Mouse (Mus musculus) spleen, postnatal 36 days (tissue): ENCODE measurements around the gene Igfbp1.
"Not testable (repeated sequence)": the region's sequence is repeated elsewhere in the genome, so short reads cannot be mapped to it uniquely, and the experiment has no call there.

ENCODE experiments used
- DNase-seq, 2 experiments: peaks; one replicate each; pipeline ENCODE4 v3.0.0; 2022; ENCODE audit warnings: low spot score in 2 of 2, mixed read lengths in 1 of 2

The Igfbp1 gene

GRCm38 (mm10) chr11:7194432-7195311 lies 2.9 kb upstream of the Igfbp1 start:
- DNase-seq, result no peak

DNA sequence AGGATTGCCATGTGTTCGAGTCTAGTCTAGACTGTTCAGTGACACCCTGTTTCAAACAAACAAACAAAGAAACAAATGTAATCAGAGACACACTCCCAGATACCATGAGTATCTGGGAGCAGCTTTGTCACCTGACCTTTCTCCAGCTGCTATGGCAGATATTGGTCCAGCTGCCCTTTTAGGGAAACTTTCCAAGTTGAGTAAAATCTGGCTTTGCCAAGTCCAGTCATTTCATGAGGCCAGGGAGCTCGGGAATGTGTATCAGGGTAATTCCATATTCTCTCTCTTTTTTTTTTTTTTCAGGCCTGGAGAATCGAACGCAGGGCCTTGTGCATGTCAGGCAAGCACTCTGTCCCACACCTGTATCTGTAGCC lies 2.3 kb upstream of the Igfbp1 start:
- no peak for DNase-seq

- no peak for DNase-seq
Observed at GRCm38 (mm10) chr11:7198006-7198405, 424 bp downstream of the Igfbp1 start.

GRCm38 (mm10) chr11:7198481-7199256 lies 1.1 kb downstream of the Igfbp1 start:
- no peak for DNase-seq

DNA sequence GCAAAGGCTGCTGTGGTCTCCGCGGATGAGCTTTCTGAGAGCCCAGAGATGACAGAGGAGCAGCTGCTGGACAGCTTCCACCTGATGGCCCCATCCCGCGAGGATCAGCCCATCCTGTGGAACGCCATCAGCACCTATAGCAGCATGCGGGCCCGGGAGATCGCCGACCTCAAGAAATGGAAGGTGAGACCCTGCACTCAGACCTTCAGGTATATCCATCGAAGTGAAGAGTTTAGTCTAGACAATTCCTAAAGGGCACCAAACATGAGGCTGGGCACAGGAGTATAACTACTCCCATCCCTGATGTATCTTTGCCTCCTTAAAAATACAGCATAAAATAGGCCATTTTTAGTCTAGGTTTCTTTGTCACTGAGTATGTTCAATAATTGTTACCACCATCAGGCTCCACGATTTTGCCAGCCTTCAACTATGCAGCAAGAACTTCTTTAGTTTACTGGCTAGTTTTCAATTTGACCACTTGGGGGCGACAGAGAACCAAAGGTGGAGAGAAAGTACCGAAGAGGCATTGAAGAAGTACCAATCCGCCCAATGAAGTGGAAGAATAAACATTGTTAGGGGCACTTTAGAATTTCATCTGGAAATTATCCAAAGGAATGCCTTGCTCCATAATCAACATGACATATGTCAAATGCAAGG lies 2.3 kb downstream of the Igfbp1 start:
- DNase-seq, result no peak

DNA sequence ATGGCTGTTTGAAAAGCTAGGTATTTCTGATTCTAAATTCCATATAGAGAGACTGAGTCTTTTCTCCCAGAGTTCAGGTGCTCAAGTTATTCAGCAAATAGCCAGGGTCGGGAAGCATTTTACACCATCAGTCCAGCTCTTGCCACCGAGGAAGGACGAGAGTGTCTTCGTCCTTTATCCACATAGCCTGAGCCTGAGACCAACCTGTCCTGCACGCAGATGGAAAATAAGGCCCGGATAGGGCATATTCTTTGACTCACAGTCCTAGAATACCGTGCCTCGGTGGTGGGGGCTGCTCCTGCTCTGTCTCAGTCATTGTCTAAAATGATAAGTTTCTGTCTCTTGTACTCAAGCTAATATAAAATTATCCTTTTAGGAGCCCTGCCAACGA lies 2.8 kb downstream of the Igfbp1 start:
- no peak for DNase-seq

DNA sequence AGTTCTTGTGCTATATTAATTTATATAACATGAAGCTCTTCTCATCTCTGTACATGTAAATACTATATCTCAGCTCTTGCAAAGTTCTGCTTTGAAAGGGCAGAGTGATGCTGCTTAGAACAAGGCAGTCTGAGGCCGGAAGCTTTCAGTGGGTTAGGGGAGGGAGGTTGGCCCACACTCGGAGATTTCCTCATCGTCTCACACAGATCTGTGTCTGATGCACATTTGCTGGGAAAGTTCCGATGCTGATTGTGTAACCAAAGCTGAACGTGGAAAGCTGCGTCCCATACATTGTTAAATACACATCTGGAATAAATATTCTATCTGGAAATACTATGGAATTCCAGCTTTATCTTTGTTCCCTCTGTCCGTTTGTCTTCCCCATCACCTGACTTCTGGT lies 4.6 kb downstream of the Igfbp1 start:
- no peak for DNase-seq

GRCm38 (mm10) chr11:7203846-7204245 lies 6.3 kb downstream of the Igfbp1 start:
- DNase-seq, result no peak

DNA sequence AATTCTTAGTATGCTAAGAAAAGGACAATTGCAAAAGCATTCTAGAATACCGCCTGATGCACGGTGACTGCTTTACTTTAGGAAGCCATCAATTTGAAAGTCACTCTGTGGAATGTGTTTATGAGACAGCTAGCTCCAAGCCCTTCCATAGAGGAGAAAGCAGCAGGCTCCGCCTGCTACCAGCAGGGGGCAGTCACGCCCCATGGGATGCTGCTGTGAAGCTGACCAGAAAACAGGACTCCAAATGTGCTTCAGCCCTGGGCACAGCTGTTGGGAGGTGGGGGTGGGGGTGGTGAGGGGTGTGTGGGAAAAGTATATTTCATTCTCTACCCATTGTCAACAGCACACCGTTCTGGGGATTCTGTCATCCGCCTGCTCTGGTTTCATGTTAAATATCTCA lies 12.8 kb downstream of the Igfbp1 start:
- peak in 1 of 2 experiments; percentile 10 for DNase-seq

GRCm38 (mm10) chr11:7211211-7211610 lies 13.6 kb downstream of the Igfbp1 start:
- DNase-seq, result no peak

GRCm38 (mm10) chr11:7212126-7212798 lies 14.7 kb downstream of the Igfbp1 start:
- no peak for DNase-seq

DNA sequence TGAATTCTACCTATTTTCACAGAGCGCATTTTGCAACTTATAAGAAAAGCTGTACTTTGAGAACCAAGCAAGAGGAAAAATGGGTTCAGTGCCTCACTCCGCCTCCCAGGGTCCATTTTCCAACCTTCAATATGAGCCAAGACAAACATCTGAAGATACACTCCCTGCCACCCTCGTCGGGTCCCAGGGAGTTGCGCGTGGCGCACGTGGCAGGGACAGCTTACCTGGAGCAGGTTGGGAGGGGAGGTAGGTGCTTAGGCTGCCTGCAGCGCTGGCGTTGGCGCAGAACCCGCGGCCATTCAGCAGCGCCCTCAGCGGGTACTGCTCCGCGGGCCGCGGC lies 15.5 kb downstream of the Igfbp1 start:
- DNase-seq, result no peak

GRCm38 (mm10) chr11:7213501-7214341 lies 16.1 kb downstream of the Igfbp1 start, which contains the start of gene Igfbp3:
Gene Igfbp3, minus strand, starts transcription at chr11:7213923.
- no peak for DNase-seq

- no peak for DNase-seq
Observed at GRCm38 (mm10) chr11:7214342-7214660, 16.7 kb downstream of the Igfbp1 start.

GRCm38 (mm10) chr11:7214761-7215160 lies 17.2 kb downstream of the Igfbp1 start:
- DNase-seq, result no peak

GRCm38 (mm10) chr11:7215703-7216102 lies 18.1 kb downstream of the Igfbp1 start:
- no peak for DNase-seq

DNA sequence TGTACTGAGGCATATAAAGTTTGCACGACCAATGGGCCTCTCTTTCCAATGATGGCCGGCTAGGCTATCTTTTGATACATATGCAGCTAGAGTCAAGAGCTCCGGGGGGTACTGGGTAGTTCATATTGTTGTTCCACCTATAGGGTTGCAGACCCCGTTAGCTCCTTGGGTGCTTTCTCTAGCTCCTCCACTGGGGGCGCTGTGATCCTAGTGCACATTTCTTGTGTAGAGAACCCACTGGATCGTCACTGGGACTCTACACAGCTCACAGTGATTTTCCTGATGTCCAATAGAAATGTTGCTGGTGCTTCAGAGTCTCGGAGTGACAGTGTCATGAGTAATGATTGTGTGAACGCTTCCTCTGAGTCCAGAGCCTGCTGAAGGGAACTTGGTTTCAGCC lies 24.2 kb downstream of the Igfbp1 start:
- DNase-seq, result not testable (repeated sequence)

DNA sequence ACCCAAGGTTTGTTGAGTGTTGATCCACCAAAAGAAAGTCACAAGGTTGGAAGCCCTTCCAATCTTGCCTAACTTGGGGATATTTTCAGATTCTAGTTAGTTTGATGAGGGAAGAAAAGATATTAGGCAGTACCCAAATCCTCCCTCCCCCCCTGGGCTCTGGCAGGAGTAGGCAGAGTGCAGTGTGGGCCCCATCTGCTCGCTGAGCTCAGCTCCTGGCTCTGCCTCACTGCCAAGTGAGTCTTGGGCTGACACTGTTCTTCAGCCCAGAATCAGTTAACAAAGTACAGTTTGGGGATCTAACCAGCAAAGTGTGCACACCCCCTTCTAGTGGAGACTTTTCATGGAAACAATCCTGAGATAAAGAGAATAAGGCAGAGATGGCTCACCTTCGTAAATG lies 28.6 kb downstream of the Igfbp1 start:
- DNase-seq, result no peak

GRCm38 (mm10) chr11:7226810-7227550 lies 29.4 kb downstream of the Igfbp1 start:
- no peak for DNase-seq

DNA sequence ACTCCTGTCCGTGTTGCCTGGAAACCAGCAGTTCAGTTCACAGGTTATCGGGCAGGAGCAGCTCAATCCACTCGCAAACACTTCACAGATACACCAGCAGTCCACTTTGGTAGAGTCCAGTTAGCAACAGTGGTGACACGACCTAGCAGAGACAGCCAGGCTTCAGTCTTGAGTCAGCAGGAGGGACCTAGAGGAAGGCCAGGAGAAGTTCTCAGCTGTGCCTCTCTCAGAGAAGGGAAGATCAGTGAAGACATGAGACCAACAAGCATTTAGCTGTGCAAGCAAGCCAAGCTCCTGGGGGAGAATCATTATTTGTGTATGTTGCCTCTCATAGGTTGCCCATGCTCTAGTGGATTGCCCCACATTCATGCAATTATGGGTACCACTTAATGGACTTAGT lies 30.5 kb downstream of the Igfbp1 start:
- no peak for DNase-seq
